Mouse (Mus musculus) megakaryocyte progenitor cell, adult 5-6 weeks (primary cell): ENCODE data around the gene Hdgfl2. TPM values are rescaled to one million over a fixed set of nuclear protein-coding genes. Genes with fewer than 3 reads are reported as not detected.
"Not testable (repeated sequence)": the region's sequence is repeated elsewhere in the genome, so short reads cannot be mapped to it uniquely, and the experiment has no call there.

Experiments
- ATAC-seq: replicated peaks from 2 replicates; pipeline ENCODE4 v1.8.0; 2016; ENCODE audit warnings: mild to moderate bottlenecking, moderate TSS enrichment, inconsistent platforms; ENCODE audit not compliant: poor library complexity
- total RNA-seq, 2 experiments: library from RNA; stranded (forward) in 1 of 2; stranded (reverse) in 1 of 2; fragments of 157-497, 149-512 nt in 1 of 2; fragments of 200-1000 nt in 1 of 2; gene quantifications; 2 replicates each; pipeline versions ENCODE4 v1.2.3 to v1.2.4; 2015 to 2017

The Hdgfl2 gene
- total RNA-seq, 2 experiments from 2014 or later = 25.4 to 80.0 TPM

DNA sequence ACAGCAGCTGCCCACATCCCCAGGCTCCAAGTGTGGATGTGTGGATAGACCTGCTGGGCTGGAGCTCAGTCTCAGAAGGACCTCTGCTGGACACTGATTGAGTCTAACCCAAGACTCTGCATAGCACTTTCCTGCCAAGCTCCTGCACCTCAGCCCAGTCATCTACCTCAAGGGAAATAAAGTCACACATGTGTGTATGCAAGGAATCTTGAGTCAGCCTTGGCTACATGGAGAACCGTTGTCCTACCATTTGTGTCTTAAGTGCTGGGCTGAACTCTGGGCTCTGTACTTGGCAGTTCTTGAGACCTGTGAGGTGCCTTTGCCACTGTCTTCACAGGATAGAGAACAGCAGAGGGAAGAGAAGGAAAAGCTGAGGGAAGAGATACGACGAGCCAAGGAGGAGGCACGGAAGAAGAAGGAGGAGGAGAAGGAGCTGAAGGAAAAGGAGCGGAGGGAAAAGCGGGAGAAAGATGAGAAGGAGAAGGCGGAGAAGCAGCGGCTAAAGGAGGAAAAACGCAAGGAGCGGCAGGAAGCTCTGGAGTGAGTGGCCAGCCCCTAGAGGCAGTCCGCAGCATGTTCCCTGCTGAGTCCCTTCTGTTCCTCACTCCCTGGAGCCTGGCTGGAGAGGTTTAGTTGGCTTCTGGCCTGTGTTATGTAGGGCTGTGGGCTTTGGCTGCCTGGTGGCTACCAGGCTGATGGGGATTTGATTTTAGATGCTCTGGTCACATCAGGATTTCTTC lies 21.9 kb upstream of the Hdgfl2 start:
- ATAC-seq = no peak

DNA sequence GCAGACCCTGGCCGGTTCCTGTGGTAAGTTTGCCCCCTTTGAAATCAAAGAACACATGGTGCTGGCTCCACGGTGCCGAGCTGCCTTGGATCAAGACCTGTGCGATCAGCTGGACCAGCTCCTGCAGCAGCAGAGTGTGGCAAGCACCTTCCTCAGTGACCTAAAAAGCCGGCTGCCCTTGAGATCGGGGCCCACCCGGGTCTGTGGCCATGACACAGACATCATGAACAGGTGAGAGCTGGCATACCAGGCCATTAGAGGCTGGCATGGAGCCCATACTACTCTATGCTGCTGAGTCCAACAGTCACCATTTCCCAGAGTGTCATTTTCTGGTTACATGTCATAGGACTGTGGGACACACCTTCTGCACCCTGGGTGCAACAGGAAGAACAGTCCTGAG lies 17.4 kb upstream of the Hdgfl2 start:
- no peak for ATAC-seq

DNA sequence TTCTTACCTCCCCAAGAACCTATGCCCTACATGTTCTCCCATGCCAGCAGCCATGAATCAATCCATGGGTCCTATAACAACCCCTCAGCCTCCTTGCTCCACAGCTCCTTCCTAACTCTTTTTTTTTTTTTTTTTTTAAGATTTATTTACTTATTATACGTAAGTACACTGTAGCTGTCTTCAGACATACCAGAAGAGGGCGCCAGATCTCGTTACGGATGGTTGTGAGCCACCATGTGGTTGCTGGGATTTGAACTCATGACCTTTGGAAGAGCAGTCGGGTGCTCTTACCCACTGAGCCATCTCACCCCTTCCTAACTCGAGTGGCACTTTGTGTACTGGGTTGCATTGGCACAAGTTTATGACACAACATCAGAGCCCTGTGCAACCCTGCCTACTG lies 13.7 kb upstream of the Hdgfl2 start:
- ATAC-seq = not testable (repeated sequence)

DNA sequence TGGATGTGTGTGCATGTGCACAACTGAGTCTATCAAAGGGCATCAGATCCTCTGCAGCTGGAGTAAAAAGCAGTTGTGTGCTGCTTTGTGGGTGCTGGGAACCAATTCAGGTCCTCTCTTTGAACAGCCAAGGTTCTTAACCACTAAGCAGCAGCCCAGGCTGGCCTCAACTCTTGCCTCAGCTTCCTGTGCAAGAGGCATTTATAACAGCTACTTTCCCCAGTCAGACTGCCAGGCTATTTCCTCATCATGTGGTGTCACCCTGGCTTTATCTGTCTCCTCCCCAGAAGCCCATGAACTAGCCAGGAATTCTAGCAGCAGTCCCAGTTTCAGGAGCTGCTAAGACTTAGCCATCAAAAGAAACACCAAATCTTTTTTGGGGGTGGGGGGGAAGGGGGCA lies 13.0 kb upstream of the Hdgfl2 start:
- peak; percentile 64 for ATAC-seq

DNA sequence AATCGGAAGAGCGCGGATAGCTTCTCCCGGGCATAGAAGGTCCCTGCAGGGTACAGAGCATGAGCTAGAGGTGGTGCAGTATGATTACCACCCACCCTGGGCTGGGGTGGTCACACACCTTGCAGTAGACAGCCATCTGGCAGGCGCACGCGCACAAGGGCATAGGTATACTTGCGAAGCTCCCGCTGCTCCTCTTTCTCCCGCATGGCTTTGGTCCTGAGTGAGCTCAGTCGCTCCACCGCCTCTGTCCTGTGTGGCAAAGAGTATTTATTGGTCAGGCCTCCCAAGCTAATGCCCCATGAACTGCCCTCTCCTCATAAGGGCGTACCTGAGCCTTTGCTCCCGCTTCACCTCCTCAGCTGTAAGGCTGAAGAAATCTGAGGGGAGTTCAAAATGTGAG lies 10.4 kb upstream of the Hdgfl2 start:
- no peak for ATAC-seq

DNA sequence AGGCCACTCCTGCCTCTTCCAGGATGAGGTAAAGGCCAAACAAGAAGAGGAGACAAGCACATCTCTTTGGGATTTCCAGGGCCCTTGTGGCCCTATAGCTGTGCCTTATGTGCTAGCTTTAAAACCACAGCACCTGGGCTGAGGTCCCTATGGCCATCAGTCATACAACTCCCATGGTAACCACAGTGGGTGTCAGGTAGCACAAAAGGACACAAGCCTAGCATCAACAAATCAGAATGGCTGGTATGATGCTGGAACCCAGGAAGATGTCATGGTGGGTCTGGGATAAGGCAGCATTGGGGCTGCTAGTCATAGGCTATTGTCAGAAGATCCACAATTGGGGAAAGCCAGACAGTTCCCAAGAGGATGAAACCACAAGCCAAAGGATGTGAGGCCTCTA lies 8.3 kb upstream of the Hdgfl2 start:
- no peak for ATAC-seq

DNA sequence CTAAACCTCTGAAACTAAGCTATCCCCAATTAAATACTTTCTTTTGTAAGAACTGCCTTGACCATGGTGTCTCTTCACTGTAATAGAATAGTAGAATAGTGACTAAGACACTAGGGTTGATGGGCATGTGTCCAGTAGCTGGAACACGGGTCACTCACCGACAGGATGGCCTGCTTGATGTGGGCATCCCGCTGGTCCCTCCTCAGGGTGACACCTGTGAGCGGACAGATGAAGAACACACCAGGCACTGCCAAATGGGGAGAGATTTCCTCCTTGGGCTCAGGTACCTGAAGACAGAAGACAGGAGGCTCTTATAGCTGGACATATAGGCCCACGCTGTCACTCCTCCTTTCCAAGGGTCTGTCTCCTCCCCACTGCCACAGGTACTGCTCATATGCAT lies 7.2 kb upstream of the Hdgfl2 start:
- no peak for ATAC-seq

DNA sequence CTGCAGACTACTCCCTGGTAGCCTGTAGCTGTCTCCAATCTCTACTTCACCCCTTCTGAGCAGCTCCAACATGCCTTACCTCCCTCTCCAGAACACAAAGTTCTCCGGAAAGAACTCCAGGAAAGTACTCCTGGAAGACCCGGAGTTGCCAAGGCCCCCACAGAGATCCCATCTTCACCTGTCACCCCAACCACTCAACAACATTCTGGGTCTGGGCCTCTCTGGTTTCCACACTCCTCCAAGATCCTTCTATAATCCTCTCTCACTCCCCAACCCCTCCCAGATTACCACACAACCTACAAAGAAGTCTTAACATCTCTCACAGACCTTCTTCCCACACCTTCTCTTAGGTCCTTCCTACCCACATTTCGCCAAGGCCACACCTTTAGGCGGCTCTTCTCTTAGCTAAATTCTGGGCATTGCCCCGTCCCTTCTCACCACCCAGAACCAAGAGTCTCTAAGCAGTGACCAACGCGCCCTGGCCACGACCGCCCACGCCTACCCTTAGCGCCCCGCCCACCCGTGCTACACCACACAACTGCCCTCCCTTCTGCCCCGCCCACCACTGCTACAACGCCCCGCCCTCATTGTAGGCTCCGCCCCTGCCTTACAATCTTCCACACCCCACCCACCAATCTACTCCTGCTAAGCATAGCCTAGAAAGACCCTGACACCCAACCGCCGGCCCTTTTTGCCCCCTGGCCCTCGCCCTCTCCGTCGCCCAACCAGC lies 5.2 kb upstream of the Hdgfl2 start:
- peak; percentile 46 for ATAC-seq

DNA sequence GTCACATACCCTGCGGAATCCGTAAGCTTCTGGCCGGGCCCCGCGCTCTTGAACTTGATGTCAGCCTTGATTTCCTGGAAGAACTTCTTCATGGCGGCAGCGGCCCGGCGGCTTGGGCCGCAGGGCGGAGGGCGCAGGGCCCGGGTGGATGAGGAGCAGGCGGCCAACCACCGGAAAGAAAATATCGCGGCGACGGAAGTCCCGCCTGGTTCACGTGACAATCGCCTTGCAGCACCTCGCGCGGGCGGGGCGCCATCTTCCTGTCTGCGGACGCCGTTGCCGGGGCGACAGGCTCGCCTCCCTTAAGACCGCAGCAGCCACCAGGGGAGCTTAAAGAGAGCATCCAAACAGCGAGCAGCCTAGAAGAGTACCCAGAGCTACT lies 4.6 kb upstream of the Hdgfl2 start, which contains the start of gene Ubxn6:
Gene Ubxn6, minus strand, starts transcription at position 202 of the 382 bp plus-strand sequence.
- ATAC-seq = peak; percentile 45

DNA sequence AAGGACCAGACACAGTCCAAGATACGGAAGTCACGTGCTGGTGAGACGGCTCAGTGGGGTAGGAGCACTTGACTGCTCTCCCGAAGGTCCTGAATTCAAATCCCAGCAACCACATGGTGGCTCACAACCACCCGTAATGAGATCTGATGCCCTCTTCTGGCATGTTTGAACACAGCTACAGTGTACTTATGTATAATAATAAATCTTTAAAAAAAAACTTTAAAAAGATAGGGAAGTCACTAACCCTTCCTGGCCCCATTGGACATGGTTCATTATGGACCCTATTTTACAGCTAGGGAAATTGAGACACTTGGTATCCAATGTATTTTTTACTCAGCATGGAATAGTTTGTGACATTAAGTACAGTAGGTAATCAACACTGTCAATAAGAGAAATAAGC lies 1.9 kb upstream of the Hdgfl2 start:
- no peak for ATAC-seq

DNA sequence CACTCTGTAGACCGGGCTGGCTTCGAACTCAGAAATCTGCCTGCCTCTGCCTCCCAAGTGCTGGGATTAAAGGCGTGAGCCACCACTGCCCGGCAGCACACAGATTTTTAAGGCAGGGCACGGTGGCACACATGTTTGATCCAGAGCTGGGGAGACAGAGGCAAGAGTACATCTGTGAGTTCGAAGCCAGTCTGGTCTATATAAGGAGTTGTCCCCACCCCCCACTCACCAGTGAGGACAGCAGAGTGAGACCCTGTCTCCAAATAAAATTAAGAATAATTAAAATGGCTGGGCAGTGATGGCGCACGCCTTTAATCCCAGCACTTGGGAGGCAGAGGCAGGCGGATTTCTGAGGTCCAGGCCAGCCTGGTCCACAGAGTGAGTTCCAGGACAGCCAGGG lies 1.1 kb upstream of the Hdgfl2 start:
- ATAC-seq = not testable (repeated sequence)

DNA sequence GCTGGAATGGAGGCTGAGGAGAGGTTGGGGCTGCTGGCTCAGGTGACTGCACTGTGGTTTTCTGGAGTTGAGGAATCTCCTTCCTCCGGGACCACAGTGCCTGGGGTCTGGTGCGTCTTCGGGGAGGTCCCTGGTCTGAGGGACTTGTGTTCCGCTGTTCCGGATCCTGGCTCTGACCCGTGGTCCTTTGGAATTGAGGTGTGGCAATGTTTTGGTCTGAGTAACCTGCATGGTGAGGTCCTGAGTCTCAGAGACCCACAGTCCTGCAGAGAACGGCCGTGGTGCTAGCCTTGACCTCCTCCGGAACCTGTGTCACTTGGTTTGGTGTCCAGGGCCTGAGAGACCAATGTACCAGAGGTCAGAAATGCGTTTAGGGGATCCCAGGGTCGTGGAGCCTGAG lies 487 bp downstream of the Hdgfl2 start:
- no peak for ATAC-seq

DNA sequence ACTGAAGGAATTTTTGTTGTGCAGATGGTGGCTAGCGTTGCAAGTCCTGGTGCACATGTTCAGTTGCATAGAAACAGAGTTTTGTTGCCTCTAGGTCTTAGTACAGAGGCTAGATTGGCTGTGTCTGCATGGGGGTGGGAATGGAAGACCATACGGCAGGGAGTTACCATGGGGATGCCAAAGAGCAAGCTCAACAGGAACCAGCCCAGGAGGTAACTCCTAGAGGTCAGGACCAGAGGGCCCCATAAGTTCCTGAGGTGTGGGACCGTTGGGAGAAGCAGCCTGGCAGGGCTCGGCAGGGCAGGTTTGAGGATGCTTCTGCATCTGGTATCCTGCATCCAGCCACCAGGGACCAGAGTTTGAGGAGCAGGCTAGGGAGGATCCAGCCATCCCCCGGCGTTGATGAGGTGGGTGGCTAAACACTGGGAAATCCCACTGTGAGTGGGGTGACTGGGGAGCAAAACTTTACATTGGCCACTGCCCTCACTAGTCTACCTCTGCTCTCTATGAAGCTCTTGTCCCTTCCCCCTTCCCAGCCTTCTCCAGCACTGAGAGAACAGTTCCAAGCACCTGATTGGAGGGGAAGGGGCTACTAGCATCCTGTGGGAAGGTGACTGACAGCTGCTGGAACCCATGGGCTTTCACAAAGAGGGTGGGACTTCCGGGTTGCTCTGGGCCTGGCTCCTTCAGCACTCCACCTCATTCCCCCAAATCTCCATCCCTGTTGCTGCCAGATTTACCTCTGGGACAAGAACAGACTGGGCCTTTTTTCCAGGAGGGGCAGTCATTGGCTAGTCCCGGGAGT lies 1.5 kb downstream of the Hdgfl2 start:
- no peak for ATAC-seq

DNA sequence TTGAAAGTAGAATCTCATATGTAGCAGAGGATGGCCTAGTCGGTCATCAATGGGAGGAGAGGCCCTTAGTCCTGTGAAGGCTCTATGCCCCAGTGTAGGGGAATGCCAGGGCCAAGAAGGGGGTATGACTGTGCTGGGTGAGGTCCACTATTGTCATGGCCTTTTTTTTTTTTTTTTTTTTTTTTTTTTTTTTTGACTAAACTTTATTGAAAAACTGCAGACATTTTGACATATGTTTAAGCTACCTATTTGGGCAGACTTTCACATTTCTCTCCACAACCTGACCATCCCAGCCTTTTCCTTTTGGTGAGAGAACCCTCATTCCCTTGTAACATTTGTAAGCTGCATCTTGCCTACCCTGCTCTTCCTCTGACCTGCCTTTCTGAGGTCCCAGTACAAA lies 12.9 kb downstream of the Hdgfl2 start:
- ATAC-seq = no peak

DNA sequence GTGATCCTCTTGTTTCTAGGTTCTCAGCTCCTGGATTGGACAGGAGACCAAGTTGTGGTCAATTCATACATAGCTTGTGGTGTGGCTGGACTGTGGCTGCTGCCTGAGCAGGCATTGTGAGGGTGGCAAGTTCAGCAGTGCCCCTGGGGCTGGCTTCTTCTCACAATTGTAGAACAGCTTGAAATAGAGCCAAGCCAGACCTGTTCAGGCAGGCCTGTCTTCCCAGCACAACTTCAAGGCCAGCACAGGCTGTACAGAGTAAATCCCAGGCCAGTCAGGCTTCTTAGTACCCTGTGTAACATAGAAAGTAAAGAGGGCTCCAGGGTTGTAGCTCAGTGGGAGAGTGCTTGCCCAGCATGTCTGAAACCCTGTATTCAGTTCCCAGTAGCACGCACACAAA lies 13.4 kb downstream of the Hdgfl2 start:
- ATAC-seq = no peak

DNA sequence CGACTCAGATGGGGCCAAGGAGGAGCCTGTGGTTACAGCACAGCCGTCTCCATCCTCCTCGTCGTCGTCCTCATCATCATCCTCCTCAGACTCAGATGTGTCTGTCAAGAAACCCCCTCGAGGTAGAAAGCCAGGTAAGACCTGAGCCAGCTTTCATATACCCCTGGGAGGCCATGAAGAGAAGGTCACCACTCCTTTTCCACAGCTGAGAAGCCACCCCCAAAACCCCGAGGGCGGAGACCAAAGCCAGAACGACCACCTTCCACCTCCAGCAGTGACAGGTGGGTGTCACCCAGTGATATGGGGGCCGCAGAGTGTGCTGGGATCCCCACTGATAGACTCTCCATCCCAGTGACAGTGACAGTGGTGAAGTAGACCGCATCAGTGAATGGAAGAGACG lies 17.4 kb downstream of the Hdgfl2 start:
- no peak for ATAC-seq

DNA sequence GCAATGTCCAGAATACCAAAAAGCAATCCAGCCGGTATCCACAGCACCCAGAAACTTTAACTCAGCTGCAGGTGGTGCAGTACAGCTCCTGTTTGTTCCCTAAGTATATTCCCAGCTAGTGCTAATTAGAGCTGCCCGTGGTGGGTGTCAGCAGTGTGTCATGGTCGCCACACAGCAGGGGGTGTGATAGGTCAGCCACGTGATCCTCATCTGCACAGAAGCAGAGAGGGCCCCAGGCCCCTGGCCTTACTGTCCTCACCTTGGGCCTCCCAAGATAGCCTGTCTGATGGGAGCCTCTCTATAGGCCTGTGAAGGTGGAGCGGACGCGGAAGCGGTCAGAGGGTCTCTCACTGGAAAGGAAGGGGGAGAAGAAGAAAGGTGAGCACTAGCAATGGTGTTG lies 18.7 kb downstream of the Hdgfl2 start:
- ATAC-seq = no peak

DNA sequence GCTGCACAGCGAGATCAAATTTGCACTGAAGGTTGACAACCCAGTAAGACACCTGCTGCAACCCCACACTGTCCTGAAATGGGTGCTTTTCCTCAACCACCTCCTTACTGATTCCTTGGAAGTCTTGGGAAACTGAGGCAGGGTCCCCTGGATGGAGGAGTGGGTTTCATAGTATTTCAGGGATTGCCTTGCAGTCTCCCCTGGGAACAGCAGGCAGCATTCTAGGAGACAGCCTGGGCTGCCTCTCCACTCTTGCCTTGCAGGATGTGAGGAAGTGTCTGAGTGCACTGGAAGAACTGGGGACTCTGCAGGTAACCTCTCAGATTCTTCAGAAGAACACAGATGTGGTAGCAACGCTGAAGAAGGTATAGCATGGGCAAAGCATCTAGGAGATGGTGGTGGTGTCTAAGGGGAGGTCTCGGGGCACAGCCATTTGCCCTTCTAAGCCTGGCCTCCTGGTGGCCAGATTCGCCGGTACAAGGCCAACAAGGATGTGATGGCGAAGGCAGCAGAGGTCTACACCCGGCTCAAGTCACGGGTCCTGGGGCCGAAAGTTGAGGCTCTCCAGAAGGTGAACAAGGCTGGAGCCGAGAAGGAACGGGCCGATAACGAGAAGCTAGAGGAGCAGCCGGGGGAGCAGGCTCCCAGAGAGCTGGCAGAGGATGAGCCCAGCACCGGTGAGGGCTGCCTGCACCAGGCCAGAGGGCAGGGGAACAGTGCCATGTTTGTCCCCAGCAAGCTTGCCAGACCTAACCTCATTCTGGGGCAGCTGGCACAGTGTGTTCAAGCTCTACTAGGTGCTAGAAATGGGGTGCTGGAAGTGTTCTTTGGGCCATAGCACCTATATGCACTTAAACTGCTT lies 19.5 kb downstream of the Hdgfl2 start:
- ATAC-seq = no peak; the same call in 1 of the 2 replicates

DNA sequence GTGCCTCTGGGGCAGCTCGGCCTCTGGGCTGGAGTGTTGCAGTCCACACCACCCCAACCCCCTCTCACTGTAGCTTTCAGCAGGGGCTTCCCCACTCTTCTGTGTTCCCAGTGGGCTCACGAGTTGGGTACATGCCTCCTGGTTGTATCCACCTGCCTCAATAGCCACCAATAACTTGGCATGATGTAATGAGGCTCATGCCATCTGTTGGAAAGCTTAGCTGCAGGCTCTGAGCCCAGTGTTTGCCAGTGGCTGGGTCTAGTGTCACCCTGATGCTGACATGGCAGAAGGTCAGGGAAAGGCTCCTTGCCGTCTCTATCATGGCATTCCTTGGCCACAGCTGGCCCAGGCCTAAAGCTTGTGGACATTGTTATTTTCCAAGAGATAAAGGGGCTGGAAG lies 21.4 kb downstream of the Hdgfl2 start:
- no peak for ATAC-seq

DNA sequence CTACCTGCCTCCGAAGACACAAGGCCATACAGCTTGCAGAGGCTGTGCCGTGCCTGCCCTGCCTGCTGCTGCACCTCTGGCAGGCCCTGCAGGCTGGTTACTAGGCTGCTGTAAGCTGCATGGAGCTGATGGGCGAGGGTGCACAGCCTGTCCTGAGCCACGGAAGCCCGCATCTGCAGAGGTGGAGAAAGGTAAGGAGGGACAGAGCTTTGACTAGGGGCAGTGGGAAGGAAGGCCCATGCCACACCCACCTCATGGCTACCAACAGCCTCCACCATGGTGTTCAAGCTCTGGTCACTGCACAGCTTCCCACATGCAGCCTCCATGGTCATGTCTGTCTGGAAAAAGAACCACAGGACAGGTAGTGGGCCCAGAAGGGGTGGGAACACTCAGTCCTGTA lies 22.7 kb downstream of the Hdgfl2 start:
- no peak for ATAC-seq

DNA sequence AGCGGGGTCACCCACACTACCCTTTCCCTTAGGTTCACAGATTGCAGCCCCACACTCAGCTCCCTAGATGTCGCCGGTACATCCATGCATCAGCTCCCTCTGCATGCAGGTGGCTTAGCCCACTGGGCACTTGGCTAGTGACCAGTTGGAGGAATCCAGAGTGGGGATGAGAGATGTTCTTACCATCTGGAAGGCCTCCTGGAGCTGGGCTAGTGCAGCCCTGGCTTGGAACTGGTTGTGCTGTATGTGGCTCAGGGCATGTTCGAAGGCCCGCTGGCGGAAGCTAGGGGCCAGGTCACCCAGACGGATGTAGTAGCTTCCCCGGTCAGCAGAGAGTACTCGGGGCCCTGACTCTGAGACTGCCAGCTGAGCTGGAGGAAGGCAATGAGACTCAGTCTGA lies 23.5 kb downstream of the Hdgfl2 start:
- no peak for ATAC-seq
